Comparison of ENCODE assay signal across 26 mouse cellular contexts in genomic region chr10:16467935-16468334, GRCm38 (mm10).
A peak's percentile ranks its signal among the peaks of the same experiment; 100 is the strongest.
DNase-seq lines count a peak whose midpoint lies in the region; ATAC-seq and TF ChIP-seq lines count a peak whose summit lies in the region.
"Had no signal": no experiment of that assay in that cellular context is flagged by ENCODE, and none has a peak within 500 bp of the region (broad histone marks: within the 10 kb centered on the region; RNA-seq: fewer than 3 reads in every experiment).

No protein-coding gene starts in this region.

- no peaks in the 10 kb centered on the region for H3K27me3 ChIP-seq in forebrain, postnatal 0 days (ENCODE audit: insufficient read depth, low read length)
- no peaks in the 10 kb centered on the region for H3K27me3 ChIP-seq in forebrain, embryonic 10.5 days (ENCODE audit: poor library complexity, severe bottlenecking)
- H3K27me3 ChIP-seq: embryonic facial prominence, embryonic 12.5 days; hindbrain, embryonic 12.5 days; kidney, embryonic 15.5 days; neural tube, embryonic 13.5 days; Patski; stomach, embryonic 15.5 days had no signal

- WGBS in forebrain, postnatal 0 days, result 41% methylated on average over 3 of the region's 3 CpGs
- WGBS in forebrain, embryonic 10.5 days, result 89% methylated on average over 3 of the region's 3 CpGs

- peak; percentile 12 to 20 for DNase-seq in cerebellum, postnatal 10 days
- DNase-seq in cerebellum, adult 11 months, result no peak
- DNase-seq in forebrain, postnatal 0 days, result peak; percentile 36
- DNase-seq in forebrain, embryonic 10.5 days (ENCODE audit: extremely low spot score, low spot score), result no peak
- peak; percentile 25 for DNase-seq in layer of hippocampus, adult 11-12 months (ENCODE audit: low spot score)
- DNase-seq in layer of hippocampus, postnatal 10 days (ENCODE audit: low spot score in 2 of 2), result peak; percentile 7 to 45
- no peak for DNase-seq in yolk sac, embryonic 10.5 days (ENCODE audit: low spot score)
- no peak for DNase-seq in urinary bladder, postnatal 10 days (ENCODE audit: low spot score)
- DNase-seq: adrenal gland, adult 2 months; cerebellum, adult 18-20 months; gastrocnemius, postnatal 36 days; kidney, postnatal 36 days; liver; lung, postnatal 4 days; right cerebral cortex, adult 18-20 months; thymus, postnatal 36 days had no signal

- H3K36me3 ChIP-seq in forebrain, postnatal 0 days (ENCODE audit: insufficient read depth), result no peaks in the 10 kb centered on the region
- no peaks in the 10 kb centered on the region for H3K36me3 ChIP-seq in forebrain, embryonic 10.5 days (replicated peaks)
- H3K36me3 ChIP-seq: embryonic facial prominence, embryonic 12.5 days; hindbrain, embryonic 12.5 days; kidney, embryonic 15.5 days; limb, embryonic 10.5 days; neural tube, embryonic 13.5 days; stomach, embryonic 15.5 days had no signal

- no peak overlapping the region for H3K27ac ChIP-seq in forebrain, postnatal 0 days (ENCODE audit: low read depth, low read length)
- no peak overlapping the region for H3K27ac ChIP-seq in forebrain, embryonic 10.5 days
- H3K27ac ChIP-seq: embryonic facial prominence, embryonic 12.5 days; hindbrain, embryonic 12.5 days; kidney, embryonic 15.5 days; limb, embryonic 10.5 days; neural tube, embryonic 13.5 days; stomach, embryonic 15.5 days had no signal

- peak; percentile 36; the same call in 1 of the 2 replicates for ATAC-seq in forebrain, postnatal 0 days
- ATAC-seq: intestine, postnatal 0 days; midbrain, embryonic 16.5 days; Patski had no signal

- H3K9me3 ChIP-seq in forebrain, postnatal 0 days (ENCODE audit: low read length), result no peaks in the 10 kb centered on the region
- H3K9me3 ChIP-seq in forebrain, embryonic 10.5 days, result no peaks in the 10 kb centered on the region
- H3K9me3 ChIP-seq: embryonic facial prominence, embryonic 12.5 days; hindbrain, embryonic 12.5 days; kidney, embryonic 15.5 days; limb, embryonic 10.5 days; neural tube, embryonic 13.5 days; stomach, embryonic 15.5 days had no signal

- H3K9ac ChIP-seq in forebrain, postnatal 0 days, result no peak overlapping the region
- H3K9ac ChIP-seq: embryonic facial prominence, embryonic 12.5 days; hindbrain, embryonic 12.5 days; kidney, embryonic 15.5 days; neural tube, embryonic 13.5 days; stomach, embryonic 15.5 days had no signal

- no peak for TF ChIP-seq CTCF in forebrain, postnatal 0 days (IDR thresholded peaks at IDR 0.05; ENCODE audit: low read depth)

- H3K4me2 ChIP-seq in forebrain, postnatal 0 days (ENCODE audit: low read depth), result no peak overlapping the region
- H3K4me2 ChIP-seq: embryonic facial prominence, embryonic 12.5 days; hindbrain, embryonic 12.5 days; kidney, embryonic 15.5 days; neural tube, embryonic 13.5 days; stomach, embryonic 15.5 days had no signal

- H3K4me3 ChIP-seq in forebrain, postnatal 0 days (ENCODE audit: low read depth, low read length), result no peak overlapping the region
- H3K4me3 ChIP-seq in forebrain, embryonic 10.5 days, result no peak overlapping the region
- H3K4me3 ChIP-seq: embryonic facial prominence, embryonic 12.5 days; hindbrain, embryonic 12.5 days; kidney, embryonic 15.5 days; limb, embryonic 10.5 days; myocyte; neural tube, embryonic 13.5 days; stomach, embryonic 15.5 days had no signal

- H3K4me1 ChIP-seq in forebrain, postnatal 0 days (ENCODE audit: insufficient read depth), result no peaks in the 10 kb centered on the region
- peaks cover 3% of the 10 kb centered on the region; the same call in 1 of the 2 replicates for H3K4me1 ChIP-seq in forebrain, embryonic 10.5 days
- H3K4me1 ChIP-seq: embryonic facial prominence, embryonic 12.5 days; hindbrain, embryonic 12.5 days; kidney, embryonic 15.5 days; limb, embryonic 10.5 days; neural tube, embryonic 13.5 days; stomach, embryonic 15.5 days had no signal

Comparison
In these comparisons a context has a peak if more than half of its experiments do, and no peak if none do; other contexts are left out.
1. DNase-seq: peak in cerebellum, postnatal 10 days (2 of 2), forebrain, postnatal 0 days (single experiment), layer of hippocampus, adult 11-12 months (single experiment) and layer of hippocampus, postnatal 10 days (2 of 2); none in cerebellum, adult 11 months (single experiment), forebrain, embryonic 10.5 days (single experiment), yolk sac, embryonic 10.5 days (single experiment) and urinary bladder, postnatal 10 days (single experiment).